Mouse (Mus musculus) embryo, embryonic 11 days (tissue): ENCODE measurements around the gene Olfr1317.

ENCODE experiments used
- DNase-seq: peaks from one replicate; pipeline ENCODE4 v3.0.0-alpha.2; 2015

Gene Olfr1317

DNA sequence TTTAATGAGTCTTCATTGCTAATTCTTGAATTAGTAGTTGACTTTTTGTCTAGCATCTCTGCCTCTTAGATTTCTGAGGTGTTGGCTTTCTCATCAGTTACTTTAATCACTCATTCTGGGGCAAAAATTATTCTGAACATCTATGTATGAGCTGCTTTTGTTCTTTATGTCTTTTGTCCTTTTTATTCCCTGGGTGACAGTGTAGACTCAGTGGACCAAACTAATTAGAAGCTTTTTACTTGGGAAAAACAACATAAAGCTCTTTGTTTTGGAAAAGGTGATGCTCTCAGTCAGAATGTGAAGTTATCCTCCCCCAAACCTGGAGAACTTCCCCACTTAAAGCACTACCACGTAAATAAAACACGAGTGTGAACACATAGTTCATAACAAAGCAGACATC lies at the start of gene Olfr1317:
Gene Olfr1317 (plus strand): TSS at position 301 of the 400 bp plus-strand sequence.
- no peak for DNase-seq

DNA sequence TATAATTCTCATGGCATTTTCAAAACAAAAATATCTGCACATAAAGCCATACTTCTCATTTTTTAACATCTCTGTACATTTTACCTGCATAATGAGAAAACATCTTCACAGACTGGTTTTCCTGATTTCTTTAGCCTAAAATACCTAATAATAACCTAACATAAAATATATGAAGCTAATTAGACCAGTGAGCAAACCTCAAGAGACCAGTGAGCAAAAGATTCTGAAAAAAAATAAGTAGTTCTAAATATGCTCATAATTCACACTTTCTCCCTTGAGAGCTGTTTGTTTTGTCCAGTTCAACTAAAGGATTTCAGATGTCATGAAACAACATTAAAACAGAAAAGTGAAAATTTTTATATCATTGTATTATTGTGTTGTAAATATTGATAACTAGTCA lies 43.4 kb upstream of the Olfr1317 start, which contains the start of gene Olfr1314:
Gene Olfr1314 (minus strand): TSS at position 101 of the 400 bp plus-strand sequence.
- DNase-seq: no peak

DNA sequence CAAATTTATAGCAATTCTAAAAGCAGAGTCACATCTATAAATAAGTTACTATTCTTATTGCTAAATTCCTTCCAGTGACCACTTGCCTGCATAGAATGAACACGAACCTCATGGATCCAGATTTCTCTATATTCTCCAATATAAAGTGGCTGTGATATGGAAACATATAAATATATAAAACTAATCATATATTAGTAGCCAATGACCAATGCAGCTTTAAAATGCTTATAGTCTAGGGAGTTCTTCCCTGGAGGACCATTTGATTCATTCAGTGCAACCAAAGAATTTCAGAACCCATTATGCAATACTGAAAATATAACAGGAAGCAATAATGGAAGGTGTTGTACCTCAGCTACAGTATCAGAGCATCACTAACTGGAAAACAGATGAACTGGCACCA lies 24.8 kb upstream of the Olfr1317 start, which contains the start of gene Olfr1315-ps1:
Gene Olfr1315-ps1 (minus strand): TSS at position 101 of the 400 bp plus-strand sequence.
- no peak for DNase-seq

DNA sequence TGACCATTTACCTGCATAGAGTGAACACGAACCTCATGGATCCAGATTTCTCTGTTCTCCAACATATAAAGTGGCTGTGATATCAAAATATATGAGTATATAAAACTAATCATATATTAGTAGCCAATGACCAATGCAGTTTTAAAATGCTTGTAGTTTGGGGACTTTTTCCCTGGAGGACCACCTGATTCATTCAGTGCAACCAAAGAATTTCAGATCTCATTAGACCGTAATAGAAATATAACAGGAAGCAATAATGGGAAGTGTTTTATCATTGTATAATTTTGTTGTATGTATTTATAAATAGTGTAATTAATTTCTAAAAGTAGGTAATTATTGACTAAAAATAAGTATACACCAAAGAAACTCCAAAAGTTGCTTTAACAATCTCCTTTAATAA lies 5.3 kb upstream of the Olfr1317 start, which contains the start of gene Olfr1316:
Gene Olfr1316 (minus strand): TSS at position 101 of the 400 bp plus-strand sequence.
- no peak for DNase-seq

DNA sequence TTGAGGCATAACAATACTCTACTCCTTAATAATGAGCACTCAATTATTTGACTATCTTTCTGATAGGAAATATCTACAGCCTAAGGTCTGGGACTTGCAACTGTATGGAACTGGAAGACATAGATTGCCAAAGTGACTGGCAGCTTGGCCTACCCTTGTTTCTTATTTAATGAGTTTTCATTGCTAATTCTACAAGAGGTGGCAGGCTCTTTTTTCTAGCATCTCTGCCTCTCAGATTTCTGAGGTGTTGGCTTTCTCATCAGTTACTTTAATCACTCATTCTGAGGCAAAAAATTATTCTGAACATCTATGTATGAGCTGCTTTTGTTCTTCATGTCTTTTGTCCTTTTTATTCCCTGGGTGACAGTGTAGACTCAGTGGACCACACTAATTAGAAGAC lies 13.8 kb downstream of the Olfr1317 start, which contains the start of gene Olfr1318:
Gene Olfr1318 (plus strand): TSS at position 301 of the 400 bp plus-strand sequence.
- no peak for DNase-seq
